Mouse (Mus musculus): ENCODE measurements around the gene Accsl. TPM values are rescaled to one million over a fixed set of nuclear protein-coding genes. Genes with fewer than 3 reads are reported as not detected.

The Accsl gene
- total RNA-seq, 2 experiments from 2014 or later = 0.47 to 0.68 TPM

DNA sequence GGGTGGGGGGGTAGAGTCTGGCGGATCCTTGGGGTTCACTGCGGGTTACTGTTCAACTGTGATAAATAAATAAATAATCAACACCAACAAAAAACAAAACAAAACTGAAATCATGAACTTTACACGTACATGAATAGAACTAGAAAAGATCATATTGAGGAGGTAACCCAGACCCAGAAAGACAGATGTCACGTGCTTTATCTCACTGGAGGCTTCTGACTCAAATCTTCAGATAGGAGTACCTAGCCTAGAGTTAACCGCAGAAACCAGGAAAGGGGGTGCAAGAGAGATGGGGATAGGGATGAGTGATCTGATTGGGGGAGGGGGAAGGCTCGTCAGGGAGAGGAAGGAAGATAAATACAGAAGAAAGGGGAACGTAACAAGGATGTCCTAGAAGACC lies 20.1 kb upstream of the Accsl start:
- no peak overlapping the region for H3K27ac ChIP-seq
- no peak for TF ChIP-seq CTCF (IDR thresholded peaks at IDR 0.05)
- no peak overlapping the region for H3K4me3 ChIP-seq
- intact Hi-C loops (cut with DNase I) = no loop called here
- no peak for DNase-seq (ENCODE audit: extremely low spot score in 1 of 2, low spot score in 2 of 2)

DNA sequence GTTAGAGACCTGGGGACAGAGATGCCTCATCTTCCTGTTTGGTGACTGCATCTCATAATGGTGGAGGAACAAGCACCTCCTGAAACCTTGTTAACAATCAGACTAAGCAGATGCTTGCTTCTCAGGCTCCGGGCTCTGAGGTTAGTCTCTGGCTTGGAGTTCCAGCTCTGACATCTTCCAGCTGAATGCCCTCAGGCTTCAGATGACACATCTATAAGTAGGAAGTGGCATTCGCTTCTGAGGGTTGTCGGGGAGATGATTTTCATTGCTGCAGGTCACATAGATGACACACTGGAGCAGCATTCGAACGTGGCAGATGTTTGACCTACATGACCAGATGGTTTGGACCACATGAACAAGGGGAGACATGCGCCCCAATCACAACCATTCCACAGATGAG lies 19.4 kb upstream of the Accsl start:
- TF ChIP-seq CTCF (IDR thresholded peaks at IDR 0.05) = no peak
- intact Hi-C loops (cut with DNase I) = no loop called here
- Histone ChIP-seq H3K27ac (no peak overlapping the region), H3K4me3 (no peak overlapping the region)
- DNase-seq (ENCODE audit: extremely low spot score in 1 of 2, low spot score in 2 of 2) = no peak

DNA sequence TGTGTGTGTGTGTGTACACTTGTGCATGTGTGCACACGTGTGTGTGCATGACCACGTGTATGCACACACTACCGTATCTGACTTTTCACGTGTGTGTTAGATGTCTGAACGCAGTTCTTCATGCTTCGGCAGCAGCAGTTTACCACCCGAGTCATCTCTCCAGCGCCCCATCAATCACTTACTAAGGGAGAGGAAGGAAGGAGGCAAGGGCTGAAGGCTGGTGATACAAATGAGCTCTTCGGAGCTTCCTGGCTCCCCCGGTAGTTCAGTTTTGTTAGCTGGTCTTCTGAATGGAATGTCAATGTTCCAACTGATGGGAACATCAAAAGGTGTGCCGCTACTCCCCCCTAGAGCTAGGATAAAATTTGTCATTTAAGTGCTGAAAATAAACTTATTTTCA lies 18.3 kb upstream of the Accsl start:
- no peak overlapping the region for H3K27ac ChIP-seq
- intact Hi-C loops (cut with DNase I) = no loop called here
- TF ChIP-seq CTCF (IDR thresholded peaks at IDR 0.05) = no peak
- H3K4me3 ChIP-seq = no peak overlapping the region
- no peak for DNase-seq (ENCODE audit: extremely low spot score in 1 of 2, low spot score in 2 of 2)

DNA sequence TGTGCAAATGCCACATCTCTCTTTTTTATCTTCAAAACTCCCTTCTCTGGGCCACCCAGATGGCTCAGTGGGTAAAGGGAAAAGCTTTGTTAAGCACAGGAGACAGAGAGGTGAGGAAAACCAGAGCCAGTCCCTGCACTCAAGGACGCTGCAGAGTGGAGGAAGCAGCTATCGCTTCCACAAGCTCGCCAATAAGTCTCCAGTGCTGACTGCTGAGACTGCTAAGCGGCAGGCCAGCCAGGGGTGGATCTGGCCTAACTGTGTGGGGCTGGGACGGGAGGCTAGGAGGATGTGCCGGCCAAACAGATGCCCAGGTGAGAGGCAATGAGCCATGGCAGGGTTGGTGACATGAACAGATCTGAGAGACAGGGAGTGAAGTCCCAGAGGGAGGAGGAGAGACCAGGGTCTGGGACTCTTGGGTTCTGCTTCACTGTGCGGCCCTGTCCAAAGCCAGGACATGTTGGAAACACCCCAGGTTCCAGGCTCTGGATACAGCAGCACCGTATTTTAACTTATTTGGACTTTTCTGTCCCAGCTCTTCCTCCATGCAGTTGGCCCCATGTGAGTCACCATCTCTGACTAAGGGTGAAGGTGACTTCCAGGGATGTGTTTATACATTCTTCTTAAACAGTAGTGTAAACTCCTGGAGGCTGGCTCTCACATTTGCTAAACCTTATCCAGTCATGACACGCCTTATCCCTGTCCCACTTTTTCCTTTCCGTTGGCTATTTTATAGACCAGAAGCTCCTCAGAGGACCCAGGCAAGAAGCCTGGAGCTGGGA lies 17.2 kb upstream of the Accsl start:
- no peak for TF ChIP-seq CTCF (IDR thresholded peaks at IDR 0.05)
- intact Hi-C loops (cut with DNase I) = no loop called here

DNA sequence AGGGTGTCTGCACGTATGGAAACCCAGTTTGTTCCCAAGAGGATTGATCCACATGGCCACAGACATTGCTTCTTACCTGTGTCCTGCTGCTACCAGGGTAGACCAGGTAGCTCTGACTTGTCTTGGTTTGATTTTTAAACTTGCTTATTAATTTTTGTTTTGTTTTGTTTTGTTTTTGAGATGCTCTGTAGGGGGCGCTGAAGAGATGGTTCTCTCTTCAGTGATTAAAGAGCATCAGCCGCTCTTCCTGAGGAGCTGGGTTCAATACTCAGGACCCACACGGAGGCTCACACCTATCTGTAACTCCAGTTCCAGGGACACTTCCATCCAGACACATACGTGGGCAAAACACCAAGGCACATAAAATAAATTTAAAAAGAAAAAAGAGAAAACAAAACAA lies 14.1 kb upstream of the Accsl start:
- DNase-seq (ENCODE audit: extremely low spot score in 1 of 2, low spot score in 2 of 2) = no peak
- Histone ChIP-seq H3K4me3 (no peak overlapping the region), H3K27ac (no peak overlapping the region)
- peak; percentile 42 for TF ChIP-seq CTCF (IDR thresholded peaks at IDR 0.05)
- intact Hi-C loops (cut with DNase I) = no loop called here

More for the DNA sequence above, 17.2 kb upstream of the Accsl start:
- no peak overlapping the region for H3K4me3 ChIP-seq
- H3K27ac ChIP-seq = no peak overlapping the region
- no peak for DNase-seq (ENCODE audit: extremely low spot score in 1 of 2, low spot score in 2 of 2)

DNA sequence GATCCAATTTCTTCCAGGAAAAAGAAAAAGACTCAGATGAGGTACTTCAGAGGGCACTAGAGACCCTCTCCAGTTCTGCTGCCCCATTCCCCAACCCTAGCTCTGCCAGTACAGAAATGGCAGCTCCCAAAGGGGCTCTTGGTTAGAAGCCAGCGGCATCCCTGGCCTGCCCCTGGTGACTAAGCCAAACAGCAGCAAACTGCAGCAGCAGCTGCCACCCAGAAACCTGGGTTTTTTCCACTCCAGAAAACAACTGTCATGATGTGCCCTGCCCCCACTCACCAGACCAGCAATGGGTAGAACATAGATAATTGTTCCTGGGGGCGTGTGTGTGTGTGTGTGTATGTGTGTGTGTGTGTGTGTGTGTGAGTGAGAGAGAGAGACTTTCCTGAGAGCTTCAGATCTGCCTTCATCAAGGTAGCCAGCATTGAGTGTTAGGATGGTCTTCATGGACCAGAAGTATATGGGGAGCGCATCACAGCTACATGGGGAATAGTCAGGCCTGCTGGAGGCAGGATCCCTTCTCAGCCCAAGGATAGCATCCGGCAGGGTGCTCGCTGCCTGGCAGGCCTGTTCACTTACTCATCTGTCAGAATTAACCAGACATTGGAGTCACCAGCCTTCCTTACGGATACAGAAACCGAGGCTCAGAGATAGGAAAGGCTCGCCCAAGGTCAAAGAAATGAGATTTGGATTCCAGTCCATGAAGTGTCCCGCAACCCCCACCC lies 12.8 kb upstream of the Accsl start:
- no peak overlapping the region for H3K27ac ChIP-seq
- intact Hi-C loops (cut with DNase I) = no loop called here
- no peak overlapping the region for H3K4me3 ChIP-seq
- no peak for TF ChIP-seq CTCF (IDR thresholded peaks at IDR 0.05)
- DNase-seq (ENCODE audit: extremely low spot score in 1 of 2, low spot score in 2 of 2) = no peak

DNA sequence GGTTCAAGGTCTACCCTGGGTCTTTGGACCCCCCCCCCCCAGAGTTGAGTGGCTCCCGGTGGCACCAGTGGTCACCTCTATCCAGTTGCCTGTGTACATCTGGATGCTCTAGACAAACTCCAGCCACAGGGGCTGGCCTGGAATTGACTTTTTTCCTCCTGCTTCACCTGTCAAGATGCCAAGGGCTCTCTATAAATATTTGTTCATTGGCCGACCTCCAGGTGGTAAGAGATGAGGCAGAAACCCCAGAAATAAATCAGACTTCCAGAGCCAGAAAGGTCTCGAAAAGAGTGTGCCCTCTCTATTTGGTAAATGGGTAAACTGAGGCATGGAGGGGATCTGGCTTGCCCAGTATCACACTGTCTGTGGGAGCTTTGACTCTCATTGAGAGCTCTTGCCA lies 12.0 kb upstream of the Accsl start:
- Histone ChIP-seq H3K4me3 (no peak overlapping the region), H3K27ac (no peak overlapping the region)
- TF ChIP-seq CTCF (IDR thresholded peaks at IDR 0.05) = no peak
- no peak for DNase-seq (ENCODE audit: extremely low spot score in 1 of 2, low spot score in 2 of 2)
- intact Hi-C loops (cut with DNase I) = no loop called here

DNA sequence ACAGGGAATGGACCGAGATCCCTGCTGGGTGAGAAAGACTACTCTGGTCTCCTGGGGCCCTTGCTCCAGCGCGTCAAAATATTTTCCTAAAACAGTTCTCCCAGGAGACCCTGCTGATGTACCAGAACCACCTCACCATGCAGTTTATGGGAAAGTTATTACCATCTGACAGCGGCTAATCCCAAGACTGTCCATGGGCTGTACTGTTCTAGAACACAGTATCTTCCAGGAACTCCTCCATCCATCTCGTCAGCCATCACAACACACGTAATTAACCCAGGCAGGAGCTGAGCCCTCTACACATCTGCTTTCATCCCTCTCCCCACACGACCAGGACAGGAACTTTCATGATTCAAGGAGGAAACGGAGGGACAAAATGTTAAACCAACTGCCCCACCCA lies 11.5 kb upstream of the Accsl start:
- no peak overlapping the region for H3K4me3 ChIP-seq
- no peak for TF ChIP-seq CTCF (IDR thresholded peaks at IDR 0.05)
- no peak overlapping the region for H3K27ac ChIP-seq
- no peak for DNase-seq (ENCODE audit: extremely low spot score in 1 of 2, low spot score in 2 of 2)
- intact Hi-C loops (cut with DNase I) = no loop called here

DNA sequence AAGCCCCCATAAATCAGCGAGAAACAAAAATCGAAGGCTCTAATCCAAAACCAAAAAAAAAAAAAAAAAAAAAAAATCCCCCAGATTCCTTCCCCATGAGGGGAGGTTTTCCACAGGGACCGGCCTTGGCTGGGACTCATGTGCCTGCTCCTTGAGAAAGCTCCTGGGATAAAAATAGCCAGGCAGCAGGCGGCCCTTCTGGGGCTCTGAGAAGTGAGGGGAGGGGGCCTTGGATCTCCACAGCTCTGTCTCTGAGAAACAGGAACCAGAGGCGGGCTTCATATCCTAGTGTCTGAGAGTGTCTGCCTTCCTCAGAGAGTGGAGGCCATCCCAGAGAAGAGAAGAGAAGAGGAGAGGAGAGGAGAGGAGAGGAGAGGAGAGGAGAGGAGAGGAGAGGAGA lies 8.0 kb upstream of the Accsl start:
- intact Hi-C loops (cut with DNase I) = no loop called here
- no peak for DNase-seq (ENCODE audit: extremely low spot score in 1 of 2, low spot score in 2 of 2)
- no peak overlapping the region for H3K4me3 ChIP-seq
- no peak for TF ChIP-seq CTCF (IDR thresholded peaks at IDR 0.05)
- no peak overlapping the region for H3K27ac ChIP-seq

DNA sequence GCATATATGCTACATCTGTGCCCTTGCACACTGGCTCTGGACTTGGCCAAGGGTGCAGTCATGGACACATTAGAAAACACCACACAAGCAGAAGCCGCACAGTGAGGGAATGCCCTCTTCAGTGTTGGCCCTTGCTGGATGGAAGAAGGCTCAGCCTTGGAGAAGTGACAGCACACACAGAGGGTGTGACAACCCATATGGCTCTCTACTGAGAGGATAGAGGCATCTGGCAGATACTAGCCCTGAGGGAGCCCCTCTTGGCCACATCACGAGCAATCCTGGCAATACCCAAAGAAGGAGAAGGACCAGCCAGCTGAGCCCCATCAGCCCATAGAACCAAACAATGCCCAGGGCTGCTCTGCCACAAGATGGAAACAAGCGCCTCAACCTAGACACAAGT lies 5.6 kb upstream of the Accsl start:
- DNase-seq (ENCODE audit: extremely low spot score in 1 of 2, low spot score in 2 of 2) = no peak
- Histone ChIP-seq H3K4me3 (no peak overlapping the region), H3K27ac (no peak overlapping the region)
- intact Hi-C loops (cut with DNase I) = no loop called here
- no peak for TF ChIP-seq CTCF (IDR thresholded peaks at IDR 0.05)

DNA sequence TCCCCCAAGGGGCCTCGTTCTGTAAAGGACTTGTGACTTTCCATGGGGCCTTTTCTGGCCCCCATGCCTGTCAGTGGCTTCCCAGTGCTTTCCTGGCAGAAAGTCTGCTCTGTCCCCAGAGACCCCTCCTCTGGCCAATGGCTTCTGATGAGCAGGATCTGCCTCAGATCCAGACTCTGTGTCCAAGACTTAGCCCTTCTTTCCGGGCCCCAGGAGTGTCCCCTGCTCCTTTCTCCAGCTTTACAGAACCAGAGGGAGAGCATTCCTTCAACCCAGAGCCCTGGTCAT lies 5.2 kb upstream of the Accsl start:
- H3K27ac ChIP-seq = no peak overlapping the region
- intact Hi-C loops (cut with DNase I) = no loop called here
- no peak for DNase-seq (ENCODE audit: extremely low spot score in 1 of 2, low spot score in 2 of 2)
- no peak for TF ChIP-seq CTCF (IDR thresholded peaks at IDR 0.05)
- no peak overlapping the region for H3K4me3 ChIP-seq

DNA sequence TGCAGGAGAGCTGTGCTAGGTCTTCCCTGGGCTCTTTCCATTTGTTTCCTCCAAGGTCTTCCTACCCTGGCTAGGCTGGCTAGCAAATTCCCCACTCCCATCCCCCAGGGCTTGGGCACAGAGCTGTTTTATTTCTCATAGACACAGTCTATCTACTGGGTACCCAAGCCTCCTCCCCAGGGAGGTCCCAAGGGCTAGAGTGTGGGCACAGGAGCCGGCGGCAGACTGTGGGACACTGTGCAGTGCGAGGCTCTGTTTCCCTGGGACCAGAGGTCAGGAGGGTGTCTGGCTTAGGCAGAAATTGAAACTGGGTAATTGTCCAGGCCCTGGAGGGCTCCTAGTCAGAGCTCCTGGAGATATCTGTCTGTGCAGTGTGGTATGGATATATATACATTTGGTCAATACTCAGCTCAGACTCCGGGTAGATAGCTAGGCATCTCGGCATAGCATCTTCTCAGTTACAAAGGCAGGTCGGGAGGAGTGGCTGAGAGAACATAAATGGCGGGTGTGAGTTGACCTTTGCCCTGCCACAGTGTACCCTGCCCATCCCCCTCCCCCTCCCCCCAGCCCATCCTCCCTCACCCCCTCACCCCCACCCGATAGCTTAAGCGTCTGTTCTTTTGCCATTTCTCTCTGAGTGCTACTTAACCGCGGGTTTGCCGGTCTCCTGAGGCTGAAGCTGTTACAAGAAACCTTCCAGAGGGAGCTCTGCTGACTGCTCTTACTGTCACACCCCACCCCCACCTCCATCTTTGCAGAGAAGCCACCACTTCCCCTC lies 4.7 kb upstream of the Accsl start:
- no peak for TF ChIP-seq CTCF (IDR thresholded peaks at IDR 0.05)
- Histone ChIP-seq H3K27ac (no peak overlapping the region), H3K4me3 (no peak overlapping the region)
- intact Hi-C loops (cut with DNase I) = loop anchor here (2.0 kb wide), 1 partner anchor 83 kb away; the partner anchor contains the start of gene Gm13889
- DNase-seq (ENCODE audit: extremely low spot score in 1 of 2, low spot score in 2 of 2) = no peak

Data from left cerebral cortex, adult 2 months (tissue).